Mouse (Mus musculus) testis, adult 2 months (tissue): ENCODE data around the gene Tpk1.

Experiments used
- CTCF ChIP-seq: fragments of 200-500 bp; IDR thresholded peaks from 2 replicates; pipeline ENCODE4 v1.5.1; 2012; ENCODE audit warnings: low read depth, mild to moderate bottlenecking, inconsistent platforms, low read length, moderate library complexity; ENCODE audit not compliant: control insufficient read depth, insufficient read depth, insufficient replicate concordance
- POLR2A ChIP-seq: fragments of 200-500 bp; IDR thresholded peaks from 2 replicates; pipeline ENCODE4 v1.6.1; 2012; ENCODE audit warnings: low read depth, mild to moderate bottlenecking, inconsistent platforms, low read length, moderate library complexity; ENCODE audit not compliant: control insufficient read depth

GRCm38 (mm10) chr6:43537252-43537870 lies 128.7 kb downstream of the Tpk1 start:
- TF ChIP-seq POLR2A (no peak), CTCF (no peak)
